Mouse (Mus musculus): ENCODE measurements around the gene Clic1.

DNA sequence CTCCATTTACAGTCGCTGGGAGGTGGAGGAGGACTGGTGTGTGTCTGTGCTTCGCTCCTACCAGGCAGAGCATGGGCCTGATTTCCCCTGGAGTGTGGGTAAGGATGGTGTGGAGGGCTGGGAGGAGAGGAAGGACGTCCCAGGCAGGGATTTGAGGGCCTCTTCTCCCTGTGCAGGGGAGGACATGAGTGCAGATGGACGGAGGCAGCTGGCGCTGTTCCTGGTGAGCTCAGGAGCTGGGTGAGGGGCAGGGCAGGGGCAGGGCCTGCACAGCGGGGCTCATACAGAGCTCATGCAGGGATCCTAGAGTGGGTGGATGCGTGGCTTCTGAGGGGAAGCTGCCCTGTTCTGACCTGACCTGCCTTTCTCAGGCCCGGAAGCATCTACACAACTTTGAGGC lies 52.5 kb downstream of the Clic1 start:
- no peak for TF ChIP-seq CTCF (IDR thresholded peaks at IDR 0.05; ENCODE audit: insufficient read depth, low read depth, low read length)
- TF ChIP-seq POLR2A (IDR thresholded peaks at IDR 0.05; ENCODE audit: insufficient read depth, low read depth, low read length), result no peak

All from olfactory bulb, adult 2 months (tissue).